Mouse (Mus musculus) spleen, postnatal 36 days (tissue): ENCODE data around the gene Dennd6b.

Source experiments
- DNase-seq, 2 experiments: peaks; one replicate each; pipeline ENCODE4 v3.0.0; 2022; ENCODE audit warnings: low spot score in 2 of 2, mixed read lengths in 1 of 2

Gene Dennd6b

DNA sequence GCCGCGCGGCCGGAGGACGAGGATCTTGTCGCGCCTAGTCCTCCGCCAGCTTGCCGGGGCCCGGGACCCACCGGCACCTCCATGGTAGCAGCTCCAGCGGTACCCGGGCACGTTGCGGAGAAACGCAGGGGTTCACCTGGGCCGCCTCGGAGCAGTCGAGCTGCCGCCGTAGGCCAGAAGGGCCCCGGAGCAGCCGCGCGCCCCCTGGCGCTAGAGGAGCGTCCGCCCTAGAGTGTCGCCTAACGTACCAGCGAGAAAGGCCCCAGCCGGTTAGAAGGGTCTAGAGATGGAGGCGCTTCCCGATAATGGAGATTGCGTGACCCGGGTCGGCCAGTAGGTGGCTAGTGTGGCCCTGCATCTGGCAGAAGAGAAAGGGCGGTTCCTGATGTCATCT lies at the start of gene Dennd6b:
Dennd6b (minus strand) TSS at position 184 of the 394 bp plus-strand sequence.
- DNase-seq: peak; percentile 97 to 98

DNA sequence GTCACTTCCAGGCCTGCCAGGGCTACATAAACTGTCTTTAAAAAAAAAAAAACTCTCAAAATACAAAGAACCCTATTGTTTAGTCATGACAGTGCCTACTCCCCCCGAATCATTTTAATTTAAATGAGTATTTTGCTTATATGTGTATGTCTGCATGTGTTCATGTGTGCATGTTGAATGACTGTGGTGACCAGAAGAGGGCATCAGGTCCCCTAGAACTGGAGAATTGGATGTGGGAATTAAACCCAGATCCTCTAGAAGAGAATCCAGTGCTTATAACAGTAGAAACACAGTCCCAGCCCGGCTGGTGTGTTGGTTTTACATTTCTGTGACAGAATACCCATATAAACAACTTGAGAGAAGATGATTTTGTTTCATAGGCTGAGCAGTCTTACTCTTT lies 44.7 kb upstream of the Dennd6b start:
- no peak for DNase-seq

DNA sequence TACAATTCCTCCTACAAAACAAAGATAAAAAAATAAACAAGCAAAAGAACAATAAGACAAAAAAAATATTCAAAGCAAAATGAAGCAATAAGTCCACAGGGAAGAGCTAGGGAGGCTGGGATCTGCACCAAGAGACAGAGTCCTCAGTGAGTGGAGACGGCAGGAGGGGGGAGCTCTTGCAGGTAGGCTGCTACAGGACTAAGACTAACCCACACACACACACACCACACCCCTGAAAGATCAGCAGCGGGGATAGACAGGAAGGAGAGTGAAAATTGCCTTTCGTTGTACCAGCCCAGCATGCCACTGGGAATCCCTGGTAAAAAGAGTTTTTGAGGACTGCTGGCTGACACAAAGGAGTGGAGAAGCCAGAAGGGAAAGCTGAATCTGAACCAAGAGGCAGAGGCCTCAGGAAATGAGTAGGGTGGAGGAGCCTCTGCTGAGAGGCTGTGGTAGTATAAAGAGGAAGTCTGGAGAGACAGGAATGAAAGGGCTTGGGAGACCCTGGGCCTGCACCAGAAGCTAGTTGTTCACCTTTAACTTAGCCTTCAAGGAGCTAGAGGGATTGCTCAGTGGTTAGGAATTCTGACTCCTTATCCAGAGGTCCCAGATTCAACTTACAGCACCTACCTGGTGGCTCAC lies 43.6 kb upstream of the Dennd6b start:
- DNase-seq: no peak

DNA sequence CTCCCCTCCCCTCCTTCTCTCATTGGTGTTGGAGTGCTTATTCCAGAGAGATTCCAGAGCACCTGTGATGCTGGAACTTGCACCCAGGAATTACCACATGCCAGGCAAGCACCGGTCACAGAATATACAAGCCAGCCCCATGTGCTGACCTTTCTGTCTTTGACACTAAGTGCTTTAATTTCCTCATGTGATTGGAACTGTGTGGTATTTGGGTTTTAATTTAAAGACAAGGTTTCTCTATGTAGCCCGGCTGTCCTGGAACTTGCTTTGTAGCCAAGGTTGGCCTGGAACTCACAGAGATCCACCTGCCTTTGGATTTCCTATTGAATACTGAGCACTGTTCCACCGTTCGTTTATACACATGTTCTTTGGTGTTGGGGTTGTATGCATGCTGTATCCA lies 37.8 kb upstream of the Dennd6b start:
- DNase-seq: no peak

DNA sequence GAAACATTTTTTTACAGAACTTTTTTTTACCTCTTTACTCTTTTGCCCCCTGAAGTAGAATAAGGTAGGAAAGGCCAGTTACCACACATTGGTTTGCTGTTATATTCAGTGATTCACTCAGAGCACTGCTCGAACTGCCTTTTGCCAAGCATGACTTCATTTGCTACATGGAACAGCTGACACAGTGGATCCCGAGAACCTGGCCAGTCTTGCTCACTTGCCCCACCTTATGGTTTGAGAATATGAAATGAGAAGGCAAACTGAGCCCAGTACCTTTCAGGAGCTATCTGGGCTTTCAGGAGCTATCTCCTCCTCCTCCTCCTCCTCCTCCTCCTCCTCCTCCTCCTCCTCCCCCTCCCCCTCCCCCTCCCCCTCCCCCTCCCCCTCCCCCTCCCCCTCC lies 37.3 kb upstream of the Dennd6b start:
- no peak for DNase-seq

DNA sequence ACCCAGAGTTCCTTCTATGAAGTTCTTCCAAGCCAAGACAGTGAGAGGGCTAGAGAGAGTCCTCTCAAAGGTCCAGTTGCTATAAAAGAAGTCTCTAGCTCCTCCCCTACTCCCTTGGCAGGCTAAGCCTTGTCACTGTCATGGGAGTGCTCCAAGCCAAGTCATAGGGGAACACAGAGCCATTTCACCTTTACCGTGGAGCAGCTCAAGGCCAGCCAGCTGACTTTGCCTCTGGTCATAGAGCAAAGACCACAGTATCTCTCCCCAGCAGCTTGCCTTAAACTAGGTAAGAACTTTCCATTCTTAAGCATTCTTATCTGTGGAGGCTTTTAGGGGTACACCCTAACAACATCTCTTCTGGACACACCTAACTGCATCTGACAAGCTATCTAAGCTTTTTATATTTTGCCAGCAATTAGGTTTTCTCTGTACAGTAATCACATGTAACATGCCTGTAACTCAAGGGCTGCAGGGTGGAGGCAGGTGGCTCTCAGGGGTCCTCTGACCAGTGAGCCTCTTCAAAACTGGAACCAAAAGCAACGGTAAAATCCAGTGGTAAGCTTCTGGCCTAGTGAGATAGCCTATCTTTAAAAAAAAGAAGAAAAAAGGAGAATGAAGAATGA lies 19.4 kb upstream of the Dennd6b start:
- DNase-seq: peak in 1 of 2 experiments; percentile 18

DNA sequence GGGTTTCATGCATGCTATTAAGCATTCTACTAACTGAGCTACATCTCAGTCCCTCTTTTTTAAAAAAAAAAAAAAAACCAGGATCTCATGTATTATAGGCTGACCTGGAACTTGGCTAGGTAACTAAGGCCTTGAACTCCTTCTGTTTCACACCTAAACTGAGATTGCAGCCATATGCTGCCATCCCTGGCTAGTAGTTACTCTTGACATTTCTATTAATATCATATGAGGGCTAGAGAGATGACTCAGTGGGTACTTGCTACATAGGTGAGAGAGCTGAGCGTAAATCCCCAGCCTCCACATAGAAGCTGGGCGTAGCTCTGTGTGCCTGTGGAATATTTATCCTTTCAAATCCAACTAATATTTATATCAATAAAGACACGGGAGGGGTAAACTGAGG lies 18.7 kb upstream of the Dennd6b start:
- DNase-seq: no peak

DNA sequence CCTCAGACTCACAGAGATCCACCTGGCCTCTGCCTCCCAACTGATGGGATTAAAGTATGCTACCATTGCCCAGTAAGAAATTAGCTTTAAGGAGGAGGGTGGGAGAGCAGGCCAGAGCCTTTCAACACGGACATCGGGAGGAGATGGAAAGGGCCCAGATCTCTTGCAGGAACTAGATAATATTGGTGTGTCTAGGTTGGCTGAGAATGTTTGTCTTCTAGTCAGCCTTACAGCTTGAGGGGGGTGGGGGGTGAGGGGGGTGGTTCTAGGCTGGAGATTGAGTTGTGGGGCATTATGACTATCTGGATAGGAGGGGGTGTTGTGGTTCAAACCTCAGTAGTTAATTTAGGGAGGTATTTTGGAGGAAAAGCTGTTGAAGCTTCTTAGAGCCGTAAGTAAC lies 17.2 kb upstream of the Dennd6b start:
- DNase-seq: no peak

DNA sequence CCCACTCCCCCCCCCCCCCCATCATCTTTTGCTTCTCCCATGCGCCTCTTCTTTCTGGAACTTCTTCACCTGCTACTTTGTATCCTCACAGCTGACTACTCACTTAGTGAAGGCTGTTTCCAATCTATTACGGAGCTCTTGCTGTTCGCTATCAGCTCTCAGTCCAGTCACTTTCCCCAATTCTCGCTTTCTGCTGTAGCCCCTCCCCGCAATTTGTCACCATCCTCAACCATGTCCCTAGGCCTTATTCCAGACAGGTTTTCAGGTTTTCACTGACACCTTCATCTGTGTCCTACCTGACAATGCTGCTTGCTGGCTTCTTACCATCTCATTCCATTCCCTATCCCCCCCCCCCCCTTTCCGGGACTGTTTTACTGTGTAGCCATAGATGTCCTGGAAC lies 16.2 kb upstream of the Dennd6b start:
- no peak for DNase-seq

DNA sequence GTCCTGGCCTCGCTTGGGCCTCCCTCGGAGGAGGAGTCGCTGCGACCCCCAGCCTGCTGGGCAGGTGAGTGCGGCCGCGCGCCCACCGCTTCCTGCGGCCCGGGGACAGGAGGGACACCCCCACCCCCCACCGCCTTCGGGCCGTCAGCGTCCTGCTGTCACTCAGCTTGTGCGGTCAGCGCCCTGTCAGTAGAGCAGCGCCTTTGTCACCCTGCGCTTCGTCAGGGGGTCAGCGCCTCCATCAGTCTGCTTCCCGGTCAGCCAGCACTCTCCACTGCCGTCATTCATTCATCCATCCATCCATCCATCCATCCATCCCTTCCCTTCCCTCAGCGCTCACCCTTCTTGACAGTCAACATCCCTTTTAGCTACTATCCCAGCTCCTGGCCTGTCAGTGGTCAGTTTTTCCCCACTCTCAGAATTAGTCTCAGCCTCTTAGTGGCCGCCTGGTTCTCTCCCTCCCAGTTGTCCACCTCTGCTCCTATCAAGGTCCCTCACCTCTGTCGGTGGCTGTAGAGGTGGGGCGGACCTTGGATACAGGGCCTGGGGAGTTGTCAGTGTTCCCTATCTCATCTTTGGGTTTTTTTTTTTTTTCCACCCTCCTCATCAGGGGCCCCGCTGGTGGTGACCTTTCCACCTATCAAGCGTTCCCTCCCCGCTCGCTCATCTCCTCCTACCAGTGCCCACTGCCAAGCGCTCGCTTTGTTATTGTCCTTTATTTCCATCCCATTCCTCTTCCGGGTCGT lies 15.6 kb upstream of the Dennd6b start:
- DNase-seq: peak; percentile 17 to 32

DNA sequence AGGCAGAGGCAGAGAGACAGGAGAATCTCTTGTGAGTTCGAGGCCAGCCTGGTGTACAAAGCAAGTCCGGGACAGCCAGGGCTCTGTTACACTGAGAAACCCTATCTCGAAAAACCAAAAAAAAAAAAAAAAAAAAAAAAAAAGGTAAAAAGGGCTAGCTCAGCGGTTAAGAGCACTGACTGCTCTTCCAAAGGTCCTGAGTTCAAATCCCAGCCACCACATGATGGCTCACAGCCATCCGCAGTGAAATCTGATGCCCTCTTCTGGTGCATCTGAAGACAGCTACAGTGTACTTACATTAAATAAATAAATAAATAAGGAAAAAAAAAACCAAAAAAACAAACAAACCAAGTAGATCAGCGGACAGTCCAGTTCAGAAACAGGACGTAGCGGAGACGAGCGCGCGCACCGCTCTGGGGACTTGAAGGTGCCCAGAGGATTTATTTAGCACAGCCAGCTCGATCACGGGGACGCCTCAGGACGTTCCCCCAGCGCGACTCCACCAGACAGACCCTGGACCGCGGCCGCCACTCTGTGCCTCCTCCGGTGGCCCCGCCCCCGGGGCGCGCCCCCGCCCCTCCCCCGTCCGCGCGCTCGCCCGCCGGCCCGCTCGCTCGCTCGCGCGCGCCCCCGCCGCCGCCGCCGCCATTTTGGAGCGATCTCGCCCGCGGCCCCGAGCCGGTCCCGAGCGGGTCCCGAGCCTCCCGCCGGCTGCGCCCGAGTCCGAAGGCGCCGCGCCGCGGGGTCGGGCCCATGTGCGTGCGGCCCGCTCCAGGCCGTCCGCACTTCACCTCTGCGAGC lies 14.8 kb upstream of the Dennd6b start, which contains the start of gene Ppp6r2:
Ppp6r2 (plus strand) TSS at position 639 of the 801 bp plus-strand sequence.
- DNase-seq: peak; percentile 73 to 78

DNA sequence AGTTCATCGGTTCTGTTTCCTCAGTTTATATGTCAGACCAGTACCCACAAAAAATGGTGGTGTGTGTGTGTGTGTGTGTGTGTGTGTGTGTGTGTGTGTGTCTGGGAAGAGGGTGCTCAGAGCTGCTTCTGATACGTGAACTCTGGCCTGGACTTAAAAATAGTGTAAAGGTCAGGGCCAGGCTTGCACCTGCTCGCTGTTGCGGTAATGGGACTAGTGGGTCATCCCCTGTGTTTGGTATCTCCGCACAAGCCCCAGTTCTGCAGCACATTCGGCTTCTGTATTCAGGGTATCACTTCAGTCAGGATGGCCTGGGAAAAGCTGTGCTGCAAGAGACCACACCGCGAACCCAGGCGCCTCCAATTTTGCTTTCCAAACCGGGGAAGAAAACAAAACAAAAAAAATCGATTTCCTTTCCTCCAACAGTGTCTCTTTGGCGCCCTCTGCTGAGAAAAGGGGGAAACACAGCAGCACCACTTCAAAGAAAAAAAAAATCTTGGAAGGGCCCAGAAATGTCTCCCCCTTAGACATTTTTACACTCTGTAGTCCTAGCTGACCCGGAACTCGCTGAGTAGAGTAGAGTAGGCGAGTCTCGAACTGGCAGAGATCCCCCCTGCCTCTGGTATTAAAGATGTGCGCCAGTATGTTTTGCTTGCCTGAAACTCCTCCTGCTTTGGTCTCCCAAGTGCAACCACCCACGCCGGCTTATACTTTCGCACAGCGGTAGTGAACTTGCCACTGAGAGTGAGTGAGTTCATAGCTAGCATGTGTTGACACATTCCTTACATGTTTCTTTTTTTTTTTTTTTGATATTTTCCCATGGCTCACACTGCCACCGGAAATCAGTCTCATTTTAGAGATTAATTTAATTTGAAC lies 13.8 kb upstream of the Dennd6b start:
- peak; percentile 78 to 87 for DNase-seq

DNA sequence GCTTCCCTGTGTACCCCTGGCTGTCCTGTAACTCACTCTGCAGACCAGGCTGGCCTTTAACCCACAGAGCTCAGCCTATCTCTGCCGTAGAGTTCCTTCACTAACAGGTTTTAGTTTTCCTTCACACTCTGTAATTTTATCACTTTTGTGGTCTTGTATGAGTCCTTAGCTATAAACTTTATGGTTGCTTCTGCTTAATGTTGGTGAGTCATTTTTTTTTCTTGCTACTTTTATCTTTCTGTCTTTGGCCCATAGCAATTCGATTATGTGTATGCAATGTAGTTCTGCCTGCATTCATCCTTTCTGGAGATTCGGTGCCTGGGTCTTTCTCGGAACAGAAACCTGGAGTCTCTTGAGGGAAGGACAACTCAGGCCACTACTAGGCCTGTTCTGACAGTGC lies 11.2 kb upstream of the Dennd6b start:
- no peak for DNase-seq

DNA sequence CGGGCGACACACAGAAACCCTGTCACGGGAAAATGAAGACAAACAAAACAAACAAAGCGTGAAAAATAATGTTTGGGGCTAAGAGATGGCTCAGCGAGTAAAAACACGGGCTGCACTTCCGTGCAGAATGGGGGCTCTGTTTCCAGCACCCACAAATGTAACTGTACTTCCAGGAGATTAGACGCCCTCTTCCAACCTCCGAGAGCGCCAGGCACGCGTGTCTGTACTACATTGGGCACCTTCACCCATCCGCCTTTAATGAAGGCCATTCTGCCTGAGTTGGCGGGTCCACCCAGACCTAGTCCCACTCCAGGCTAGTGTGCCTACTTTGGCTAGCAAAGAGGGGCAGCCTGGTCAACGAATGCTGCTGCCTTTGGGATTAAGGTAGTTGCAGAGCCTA lies 760 bp upstream of the Dennd6b start:
- DNase-seq: no peak

DNA sequence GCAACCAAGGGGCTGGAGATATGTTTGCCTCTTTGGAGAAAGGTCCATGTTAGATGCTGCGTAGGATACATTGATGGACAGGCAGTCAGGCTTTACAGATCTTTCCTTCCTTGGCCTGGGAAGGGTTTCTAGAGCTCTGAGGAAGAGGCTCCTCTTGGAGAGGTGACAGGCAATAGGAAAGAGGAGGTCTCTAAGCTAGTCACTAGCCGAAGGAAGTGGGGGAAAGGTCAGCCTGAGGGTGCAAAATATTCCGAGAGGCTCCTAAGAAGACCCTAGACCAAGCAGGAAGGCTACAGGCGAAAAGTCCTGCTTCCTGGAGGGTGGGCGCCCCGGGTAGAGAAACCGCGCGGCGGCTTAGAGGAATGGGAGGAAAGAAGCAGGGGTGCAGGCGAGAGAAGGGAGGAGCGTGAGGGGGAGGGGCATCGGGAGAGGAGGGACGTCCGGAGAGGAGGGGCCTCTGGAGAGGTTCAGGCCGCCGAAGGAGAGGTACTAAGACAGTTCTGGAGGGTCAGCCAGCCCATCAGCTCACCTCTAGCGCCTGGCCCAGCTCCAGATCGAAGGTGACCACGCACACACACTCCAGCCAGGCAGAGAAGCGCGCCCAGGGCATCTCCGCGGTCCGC lies 495 bp downstream of the Dennd6b start:
- DNase-seq: peak; percentile 90 to 91

DNA sequence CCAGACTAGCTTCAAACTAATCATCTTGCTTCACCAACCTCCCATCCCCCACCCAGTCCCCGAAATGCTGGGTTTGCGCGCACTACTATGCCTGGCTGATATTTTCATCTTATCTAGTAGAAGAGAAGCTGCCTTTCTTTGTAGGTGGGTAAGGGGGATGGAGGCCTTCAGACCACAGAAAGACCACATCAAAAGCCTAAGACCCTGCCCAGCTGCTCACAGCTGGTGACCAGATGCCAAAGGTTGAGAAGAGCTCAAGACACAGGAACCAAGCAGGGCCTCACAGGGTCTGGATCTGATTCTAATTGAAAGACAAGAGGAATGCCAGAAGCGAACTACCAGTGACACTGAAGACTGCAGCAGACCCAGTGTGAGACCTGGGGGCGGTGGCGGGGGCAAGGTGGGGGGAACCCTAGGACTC lies 1.0 kb downstream of the Dennd6b start:
- DNase-seq: no peak

DNA sequence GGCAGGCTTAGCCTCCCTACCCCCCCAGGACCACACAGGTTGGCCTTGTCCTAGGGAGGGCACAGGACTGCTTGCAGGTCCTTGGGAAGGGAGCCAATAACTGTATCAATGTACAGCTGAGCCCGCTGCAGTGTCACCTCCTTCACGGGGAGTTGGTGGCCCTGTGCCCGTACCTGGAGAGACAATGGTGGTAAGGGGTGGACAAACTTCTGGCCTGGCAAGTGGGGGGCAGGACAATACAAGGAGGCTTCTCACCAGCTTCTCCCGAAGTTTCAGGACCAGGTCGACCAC lies 11.4 kb downstream of the Dennd6b start:
- DNase-seq: no peak

DNA sequence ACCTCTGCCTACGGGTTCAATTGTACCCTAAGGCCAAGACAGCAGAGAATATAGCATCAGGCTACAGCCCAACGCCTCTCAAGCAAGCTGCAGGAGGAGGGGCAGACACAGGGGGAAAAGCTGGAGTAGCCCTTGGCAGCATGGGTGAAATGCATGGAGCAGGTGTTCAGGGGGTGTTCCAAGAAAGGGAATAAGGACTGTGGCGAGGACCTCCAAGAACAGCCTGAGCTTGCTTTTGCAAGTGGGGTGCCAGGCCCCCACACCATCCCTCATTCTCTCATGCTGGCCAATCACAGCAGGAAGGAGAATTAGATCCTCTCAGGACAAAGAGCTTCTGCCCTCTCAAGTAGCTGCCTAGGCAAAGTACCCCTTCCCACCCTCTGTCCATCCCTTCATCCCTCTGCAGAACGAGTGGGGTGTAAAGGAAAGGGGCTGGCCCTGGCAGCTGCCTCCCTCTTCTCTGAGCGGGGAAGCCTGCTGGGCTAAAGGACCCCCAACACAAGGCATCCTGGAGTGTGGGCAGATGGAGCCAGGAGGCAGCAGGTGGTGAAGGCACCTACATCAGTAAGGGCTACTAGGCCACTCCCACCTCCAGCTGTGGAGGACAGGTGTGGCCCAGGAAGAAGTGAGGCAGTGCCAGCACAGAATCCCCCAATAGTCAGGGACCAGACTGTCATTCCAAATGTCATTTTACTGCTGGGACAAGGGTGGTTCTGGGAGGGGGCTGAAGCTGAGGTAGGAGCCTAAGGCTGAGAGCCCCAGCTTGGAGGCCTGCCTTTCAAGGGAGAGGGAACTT lies 12.0 kb downstream of the Dennd6b start:
- DNase-seq: no peak

DNA sequence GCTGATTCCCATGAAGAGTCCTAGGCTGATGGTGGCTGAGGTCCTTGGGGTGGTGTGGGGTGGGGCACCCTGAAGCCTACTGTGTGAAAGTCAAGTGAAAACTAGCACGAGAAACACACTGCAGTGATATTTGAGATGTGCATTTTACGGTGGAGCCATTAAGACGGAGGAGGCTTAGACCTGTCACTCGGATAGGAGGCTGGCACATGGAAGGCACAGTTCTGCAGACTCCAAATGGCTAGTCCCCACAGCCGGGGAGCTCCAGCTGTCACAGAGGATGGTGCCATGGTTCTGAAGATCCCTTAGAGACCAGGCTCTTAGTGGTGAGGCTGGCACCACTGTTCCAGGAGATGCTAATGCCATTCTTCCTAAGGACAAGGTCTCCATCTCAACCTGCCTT lies 13.5 kb downstream of the Dennd6b start:
- no peak for DNase-seq

DNA sequence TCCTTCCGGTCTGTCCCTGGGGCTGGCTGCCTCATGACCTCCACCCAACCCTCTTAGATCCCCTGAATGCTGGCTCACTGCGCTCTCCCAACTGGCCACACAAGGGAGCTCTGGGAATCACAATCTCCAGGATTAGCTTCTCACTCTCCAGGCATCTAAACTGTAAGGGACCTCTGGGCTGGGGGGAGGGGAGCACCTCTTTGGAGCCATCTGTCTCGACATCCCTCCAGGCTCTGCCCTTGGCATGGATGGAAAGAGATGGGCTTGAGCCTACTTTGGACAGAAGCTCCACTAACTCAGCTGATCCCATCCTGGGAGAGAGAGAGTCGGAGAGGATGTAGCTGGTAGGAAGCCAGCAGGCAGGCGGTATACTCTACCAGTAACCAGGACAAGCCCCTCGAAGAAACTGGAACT lies 14.0 kb downstream of the Dennd6b start:
- no peak for DNase-seq
